Mouse (Mus musculus) heart, embryonic 10.5 days (tissue): Measurements from ENCODE around the gene Endog. TPM values are rescaled to one million over a fixed set of nuclear protein-coding genes. Genes with fewer than 3 reads are reported as not detected.
"Not testable (repeated sequence)": the region's sequence is repeated elsewhere in the genome, so short reads cannot be mapped to it uniquely, and the experiment has no call there.

ENCODE experiments used
- DNase-seq: peaks from one replicate; pipeline ENCODE4 v3.0.0-alpha.2; 2017; ENCODE audit warnings: low spot score
- H3K27ac ChIP-seq: fragments of 300-500 bp; sonication (generic); 2 replicates; pipeline ENCODE4 v1.5.1; 2016; ENCODE audit warnings: mild to moderate bottlenecking
- H3K27me3 ChIP-seq: fragments of 300-500 bp; sonication (generic); 2 replicates; pipeline ENCODE4 v1.6.1; 2016; ENCODE audit warnings: mild to moderate bottlenecking; ENCODE audit not compliant: poor library complexity, insufficient read depth, severe bottlenecking
- H3K36me3 ChIP-seq: fragments of 300-500 bp; sonication (generic); 2 replicates; pipeline ENCODE4 v1.6.1; 2016; ENCODE audit warnings: mild to moderate bottlenecking, moderate library complexity
- H3K4me1 ChIP-seq: fragments of 300-500 bp; sonication (generic); 2 replicates; pipeline ENCODE4 v1.6.1; 2016; ENCODE audit warnings: mild to moderate bottlenecking
- H3K4me3 ChIP-seq: fragments of 300-500 bp; sonication (generic); 2 replicates; pipeline ENCODE4 v1.5.1; 2016; ENCODE audit warnings: mild to moderate bottlenecking, moderate library complexity
- H3K9me3 ChIP-seq: fragments of 300-500 bp; sonication (generic); 2 replicates; pipeline ENCODE4 v1.6.1; 2016; ENCODE audit warnings: mild to moderate bottlenecking, moderate library complexity
- WGBS: fragments of 180-500 bp; shearing (Covaris S2); methylation state at CpG from one replicate; pipeline ENCODE4 v1.1.7; 2016; 5-methylcytosine and 5-hydroxymethylcytosine counted together
- polyA plus RNA-seq: library from polyadenylated mRNA; unstranded; fragments of >200 nt; fragmentation: Nextera tagmentation; extraction: Ambion mirVana; gene quantifications from 2 replicates; pipeline ENCODE4 v1.2.1, GENCODE M21; 2016

Gene Endog
- polyA plus RNA-seq, result 31.3 and 32.5 TPM in 2 replicates

DNA sequence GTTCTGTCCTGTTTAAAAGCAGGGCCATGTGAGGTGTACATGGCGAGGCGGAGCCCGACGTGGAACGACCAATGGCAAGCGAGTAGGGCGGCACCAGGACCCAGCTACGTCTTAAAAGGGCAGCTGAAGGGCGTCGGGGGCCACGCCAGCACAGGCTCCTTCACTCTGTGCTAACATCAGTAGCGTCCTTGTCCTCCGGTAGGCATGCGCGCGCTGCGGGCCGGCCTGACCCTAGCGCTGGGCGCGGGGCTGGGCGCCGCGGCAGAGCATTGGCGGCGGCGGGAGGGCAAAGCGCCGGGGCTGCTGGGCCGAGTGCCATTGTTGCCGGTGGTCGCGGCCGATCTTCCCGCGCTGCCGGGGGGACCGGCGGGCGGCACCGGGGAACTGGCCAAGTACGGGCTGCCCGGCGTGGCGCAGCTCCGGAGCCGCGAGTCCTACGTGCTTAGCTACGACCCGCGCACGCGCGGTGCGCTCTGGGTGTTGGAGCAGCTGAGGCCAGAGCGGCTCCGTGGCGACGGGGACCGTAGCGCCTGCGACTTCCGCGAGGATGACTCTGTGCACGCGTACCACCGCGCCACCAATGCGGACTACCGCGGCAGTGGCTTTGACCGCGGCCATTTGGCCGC, at the start of gene Endog:
Gene Endog (plus strand): TSS at position 123 of the 626 bp plus-strand sequence.
- H3K9me3 ChIP-seq, result peaks cover 7% of the 10 kb centered on the region
- 0 out of 2 replicates have a peak, but pooled peaks cover 4% of the 10 kb centered on the region for H3K27me3 ChIP-seq
- WGBS, result under 1% methylated on average over 75 of the region's 75 CpGs
- peaks cover 41% of the 10 kb centered on the region for H3K36me3 ChIP-seq
- H3K27ac ChIP-seq, result peak within 1 kb of the TSS; percentile 96
- peak within 1 kb of the TSS; percentile 82 for H3K4me3 ChIP-seq
- DNase-seq, result peak; percentile 96
- H3K4me1 ChIP-seq, result peaks cover 20% of the 10 kb centered on the region

DNA sequence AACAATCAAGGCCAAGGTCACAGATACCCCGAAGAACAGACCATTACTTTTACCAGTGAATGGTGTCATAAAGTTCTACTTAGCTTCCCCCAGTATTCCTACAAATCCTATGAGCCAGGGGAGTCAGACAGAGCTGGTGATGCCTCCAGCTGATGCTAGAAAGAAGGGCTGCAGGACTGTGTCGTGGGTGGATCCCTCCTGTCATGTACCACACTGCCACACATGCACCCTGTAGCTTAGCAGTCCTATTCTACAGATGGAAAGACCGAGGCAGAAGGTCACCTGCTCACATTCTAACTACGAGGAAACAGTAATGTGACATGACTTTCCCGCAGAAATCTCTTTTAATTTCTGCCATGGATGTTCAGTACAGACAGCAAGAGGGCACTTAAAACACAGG, 48.5 kb upstream of the Endog start:
- Histone ChIP-seq H3K27me3 (no peaks in the 10 kb centered on the region), H3K9me3 (no peaks in the 10 kb centered on the region), H3K36me3 (0 out of 2 replicates have a peak, but pooled peaks cover 9% of the 10 kb centered on the region), H3K27ac (no peak overlapping the region), H3K4me1 (peaks cover 29% of the 10 kb centered on the region), H3K4me3 (no peak overlapping the region)
- WGBS, result 85% methylated on average over 5 of the region's 5 CpGs
- DNase-seq, result no peak

- H3K27ac ChIP-seq, result peak overlapping the region; percentile 97
- H3K36me3 ChIP-seq, result 0 out of 2 replicates have a peak, but pooled peaks cover 8% of the 10 kb centered on the region
- no peaks in the 10 kb centered on the region for H3K27me3 ChIP-seq
- peaks cover 28% of the 10 kb centered on the region for H3K4me1 ChIP-seq
- no peak for DNase-seq
- peak overlapping the region; percentile 92 for H3K4me3 ChIP-seq
- H3K9me3 ChIP-seq, result no peaks in the 10 kb centered on the region
- WGBS, result 1% methylated on average over 44 of the region's 44 CpGs
These were observed 47.4 kb upstream of the Endog start for GRCm38 (mm10) chr2:30123729-30124471.

- peaks cover 20% of the 10 kb centered on the region for H3K4me1 ChIP-seq
- no peaks in the 10 kb centered on the region for H3K27me3 ChIP-seq
- H3K4me3 ChIP-seq, result peak within 1 kb of the TSS; percentile 92
- peak within 1 kb of the TSS; percentile 97 for H3K27ac ChIP-seq
- WGBS, result 11% methylated on average over 31 of the region's 31 CpGs
- 0 out of 2 replicates have a peak, but pooled peaks cover 4% of the 10 kb centered on the region for H3K36me3 ChIP-seq
- H3K9me3 ChIP-seq, result no peaks in the 10 kb centered on the region
- DNase-seq, result peak; percentile 98
These were observed 46.6 kb upstream of the Endog start, which contains the start of gene Zer1 for GRCm38 (mm10) chr2:30124472-30125274. TSS of gene Zer1 (minus strand) at chr2:30124585.

- no peak for DNase-seq
- Histone ChIP-seq H3K27ac (no peak overlapping the region), H3K36me3 (no peaks in the 10 kb centered on the region), H3K27me3 (no peaks in the 10 kb centered on the region), H3K4me3 (no peak overlapping the region), H3K9me3 (no peaks in the 10 kb centered on the region), H3K4me1 (peaks cover 13% of the 10 kb centered on the region)
- 28% methylated on average over 2 of the region's 2 CpGs for WGBS
These were observed 42.5 kb upstream of the Endog start for GRCm38 (mm10) chr2:30128789-30129188.

DNA sequence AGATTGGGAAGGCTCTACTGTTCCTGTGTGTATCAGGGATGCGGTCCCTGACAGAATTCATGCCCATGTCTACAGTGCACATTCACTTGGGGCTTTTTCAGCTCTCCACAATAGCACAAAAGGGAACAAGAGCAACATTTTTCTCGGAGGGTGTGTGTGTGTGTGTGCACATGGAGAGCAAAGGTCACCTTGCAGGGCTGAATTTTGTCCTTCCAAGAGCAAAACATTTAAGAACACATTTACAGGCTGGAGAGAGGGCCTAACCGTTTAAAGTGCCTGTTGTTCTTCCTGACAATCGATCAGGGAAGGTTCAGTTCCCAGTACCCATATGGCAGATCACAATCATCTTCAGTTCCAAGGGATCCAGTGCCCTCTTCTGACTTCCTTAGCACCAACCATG, 41.1 kb upstream of the Endog start:
- H3K36me3 ChIP-seq, result peaks cover under 1% of the 10 kb centered on the region; the same call in 1 of the 2 replicates
- 79% methylated on average over 4 of the region's 4 CpGs for WGBS
- peaks cover 21% of the 10 kb centered on the region for H3K4me1 ChIP-seq
- no peak overlapping the region for H3K4me3 ChIP-seq
- no peaks in the 10 kb centered on the region for H3K27me3 ChIP-seq
- no peak overlapping the region for H3K27ac ChIP-seq
- no peak for DNase-seq
- H3K9me3 ChIP-seq, result no peaks in the 10 kb centered on the region

DNA sequence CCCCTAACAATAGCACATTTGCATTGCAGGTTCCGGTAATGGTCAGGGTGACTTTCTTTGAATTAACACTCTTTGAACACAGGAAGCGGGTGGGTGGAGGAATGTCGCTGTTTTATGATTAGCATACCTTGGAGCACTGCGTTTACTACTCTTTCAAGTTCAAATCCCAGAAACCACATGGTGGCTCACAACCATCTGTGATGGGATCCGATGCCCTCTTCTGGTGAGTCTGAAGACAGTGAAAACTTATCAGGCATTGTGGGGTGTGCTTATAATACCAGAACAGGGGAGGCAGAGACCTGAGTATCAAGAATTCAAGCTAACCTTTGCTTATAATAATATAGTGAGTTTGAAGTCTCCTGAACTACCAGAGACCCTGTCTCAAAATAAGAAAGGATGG, 40.1 kb upstream of the Endog start:
- H3K9me3 ChIP-seq, DNase-seq, H3K4me3 ChIP-seq, H3K27me3 ChIP-seq, H3K27ac ChIP-seq: not testable (repeated sequence)
- H3K36me3 ChIP-seq, result peaks cover 11% of the 10 kb centered on the region
- peaks cover 24% of the 10 kb centered on the region for H3K4me1 ChIP-seq
- 67% methylated on average over 5 of the region's 5 CpGs for WGBS

GRCm38 (mm10) chr2:30132801-30133612, 38.3 kb upstream of the Endog start:
- Histone ChIP-seq H3K4me3 (peak overlapping the region; percentile 88), H3K27ac (peak overlapping the region; percentile 92), H3K36me3 (peaks cover 28% of the 10 kb centered on the region), H3K4me1 (peaks cover 24% of the 10 kb centered on the region), H3K27me3 (no peaks in the 10 kb centered on the region), H3K9me3 (no peaks in the 10 kb centered on the region)
- WGBS, result 23% methylated on average over 16 of the region's 16 CpGs
- no peak for DNase-seq

DNA sequence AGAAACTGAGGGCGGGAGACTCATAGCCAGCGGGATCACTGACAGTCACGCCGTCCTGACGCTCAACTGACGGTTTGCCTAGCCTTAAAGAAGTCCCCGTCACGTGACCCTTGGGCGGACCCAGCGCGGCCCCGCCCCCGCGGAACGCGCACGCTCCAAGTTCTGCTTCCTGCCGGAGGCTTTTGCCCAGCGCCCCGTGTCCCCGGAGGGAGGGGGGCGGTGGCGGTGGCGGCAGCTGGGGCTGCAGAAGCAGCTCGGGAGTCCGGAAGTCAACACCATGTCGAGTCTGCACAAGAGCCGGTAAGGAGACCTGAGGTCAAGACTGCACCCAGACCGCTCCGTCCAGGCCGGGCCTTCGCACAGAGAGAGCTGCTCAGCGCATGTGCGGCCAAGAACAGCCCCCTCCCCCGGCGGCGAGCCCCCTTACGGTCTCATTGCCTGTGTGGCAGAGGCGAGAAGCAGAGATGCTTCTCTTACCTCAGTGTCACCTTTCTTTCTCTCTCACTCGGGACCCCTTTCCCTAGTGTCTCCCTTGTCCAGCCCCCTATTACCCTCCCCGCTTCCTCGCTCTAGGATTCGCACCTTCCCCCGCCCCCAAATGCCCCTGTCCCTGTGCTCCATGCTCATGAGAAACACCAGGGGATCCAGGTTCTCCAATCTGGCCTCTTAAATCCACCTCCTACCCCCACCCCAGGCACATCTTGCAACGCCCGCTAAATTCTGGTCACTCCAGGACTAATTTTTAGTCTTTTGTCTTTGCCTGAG, 37.5 kb upstream of the Endog start, which contains the start of gene Tbc1d13:
Gene Tbc1d13 (plus strand): TSS at position 134 of the 765 bp plus-strand sequence.
- H3K27ac ChIP-seq, result peak within 1 kb of the TSS; percentile 92
- H3K4me1 ChIP-seq, result peaks cover 24% of the 10 kb centered on the region
- no peaks in the 10 kb centered on the region for H3K27me3 ChIP-seq
- H3K4me3 ChIP-seq, result peak within 1 kb of the TSS; percentile 88
- H3K36me3 ChIP-seq, result peaks cover 33% of the 10 kb centered on the region
- WGBS, result under 1% methylated on average over 46 of the region's 46 CpGs
- DNase-seq, result peak; percentile 99
- no peaks in the 10 kb centered on the region for H3K9me3 ChIP-seq

DNA sequence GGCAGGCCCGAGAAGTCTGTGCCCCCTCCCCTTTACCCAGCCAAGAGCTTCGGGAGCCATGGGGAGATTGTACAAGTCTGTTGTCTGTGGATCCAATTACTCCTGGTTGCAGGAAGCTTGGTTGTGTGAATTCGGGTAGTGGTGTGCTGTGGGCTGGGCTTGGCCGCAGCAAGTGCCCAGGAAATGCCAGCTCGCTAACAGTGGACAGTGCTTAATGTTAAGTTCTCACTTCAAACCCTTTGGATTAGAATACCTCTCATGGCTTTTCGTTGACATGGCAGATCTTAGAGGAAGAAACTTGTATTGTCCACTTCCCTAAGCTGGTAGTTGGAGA, 36.9 kb upstream of the Endog start:
- H3K4me3 ChIP-seq, result peak overlapping the region; percentile 88
- no peaks in the 10 kb centered on the region for H3K9me3 ChIP-seq
- 25% methylated on average over 6 of the region's 6 CpGs for WGBS
- peaks cover 24% of the 10 kb centered on the region for H3K4me1 ChIP-seq
- H3K27me3 ChIP-seq, result no peaks in the 10 kb centered on the region
- H3K27ac ChIP-seq, result peak overlapping the region; percentile 92
- DNase-seq, result no peak
- H3K36me3 ChIP-seq, result peaks cover 33% of the 10 kb centered on the region

DNA sequence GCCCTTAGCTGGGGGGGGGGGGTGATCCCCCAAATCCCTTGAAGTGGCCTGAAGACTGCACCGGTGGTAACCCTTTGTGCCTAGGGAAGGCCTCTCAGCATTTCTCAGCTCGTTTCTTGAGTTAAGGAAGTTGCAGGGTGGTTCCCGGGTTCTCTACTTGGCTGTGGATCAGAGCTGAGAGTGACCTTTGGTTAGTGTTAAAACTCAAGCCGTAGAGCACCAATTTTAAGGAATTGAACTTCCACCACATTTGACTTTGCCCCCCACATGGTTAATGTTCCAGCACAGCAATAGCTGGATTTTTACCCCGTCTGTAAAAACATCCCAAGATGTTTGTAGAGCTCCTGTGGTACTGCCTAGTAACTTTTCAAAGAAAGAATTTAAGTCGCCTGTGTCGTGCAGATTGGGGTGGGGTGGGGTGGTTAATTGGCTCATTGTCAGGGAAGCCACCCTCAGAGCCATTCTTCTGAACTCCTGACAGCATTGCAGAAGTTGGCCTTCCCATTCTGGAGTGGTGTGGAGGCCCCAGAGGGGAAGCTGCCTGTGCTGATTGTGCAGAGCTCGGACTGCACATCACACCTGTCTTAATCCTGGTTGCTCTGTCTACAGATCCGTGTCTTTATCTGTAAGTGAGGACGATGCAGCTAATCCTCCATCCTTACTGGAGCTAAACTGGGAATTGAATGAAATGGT, 36.2 kb upstream of the Endog start:
- no peaks in the 10 kb centered on the region for H3K9me3 ChIP-seq
- H3K27me3 ChIP-seq, result no peaks in the 10 kb centered on the region
- no peak for DNase-seq
- H3K36me3 ChIP-seq, result peaks cover 35% of the 10 kb centered on the region
- peak overlapping the region; percentile 92 for H3K27ac ChIP-seq
- peak overlapping the region; percentile 88 for H3K4me3 ChIP-seq
- peaks cover 24% of the 10 kb centered on the region for H3K4me1 ChIP-seq
- WGBS, result 73% methylated on average over 10 of the region's 10 CpGs
